Mouse (Mus musculus) 3134 (cell line): Measurements from ENCODE around the gene 4931409K22Rik.

Source experiments
- DNase-seq: peaks from one replicate; pipeline ENCODE4 v3.0.0-alpha.2; 2011; ENCODE audit warnings: low spot score; ENCODE audit not compliant: insufficient read length; ENCODE audit errors: extremely low read depth

The 4931409K22Rik gene

GRCm38 (mm10) chr5:24541144-24541569, 15.5 kb downstream of the 4931409K22Rik start:
- no peak for DNase-seq

- DNase-seq, result no peak
Measured at GRCm38 (mm10) chr5:24540387-24541143, 16.0 kb downstream of the 4931409K22Rik start, which contains the start of gene Asb10. TSS of gene Asb10 (minus strand) at chr5:24540978.

- DNase-seq, result no peak
Measured at GRCm38 (mm10) chr5:24539571-24540296, 16.9 kb downstream of the 4931409K22Rik start.

DNA sequence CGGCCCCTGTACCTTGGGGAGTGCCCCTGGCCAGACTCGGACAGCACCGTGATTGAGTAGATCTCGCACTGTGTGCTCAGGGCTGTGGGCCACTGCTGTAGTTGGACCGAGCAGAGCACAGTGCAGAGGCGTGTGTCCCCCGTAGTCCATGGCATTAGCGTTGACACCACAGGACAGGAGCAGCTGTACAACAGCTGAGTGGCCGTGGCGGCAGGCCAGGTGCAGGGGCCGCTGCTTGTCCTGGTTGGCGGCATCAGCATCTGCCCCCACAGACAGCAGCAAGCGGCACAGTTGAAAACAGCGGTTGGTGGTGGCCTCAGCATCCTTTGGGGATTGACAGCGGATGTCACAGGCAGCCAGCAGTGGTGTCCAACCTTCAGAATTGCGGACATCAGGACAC, 19.0 kb downstream of the 4931409K22Rik start:
- DNase-seq, result no peak

- no peak for DNase-seq
Measured at GRCm38 (mm10) chr5:24536511-24536910, 20.1 kb downstream of the 4931409K22Rik start.

GRCm38 (mm10) chr5:24535731-24536130, 20.9 kb downstream of the 4931409K22Rik start:
- DNase-seq, result no peak

GRCm38 (mm10) chr5:24534292-24534691, 22.3 kb downstream of the 4931409K22Rik start:
- DNase-seq, result no peak

GRCm38 (mm10) chr5:24533391-24533790, 23.2 kb downstream of the 4931409K22Rik start:
- DNase-seq, result no peak

GRCm38 (mm10) chr5:24530042-24530689, 26.4 kb downstream of the 4931409K22Rik start:
- peak; percentile 70 for DNase-seq

DNA sequence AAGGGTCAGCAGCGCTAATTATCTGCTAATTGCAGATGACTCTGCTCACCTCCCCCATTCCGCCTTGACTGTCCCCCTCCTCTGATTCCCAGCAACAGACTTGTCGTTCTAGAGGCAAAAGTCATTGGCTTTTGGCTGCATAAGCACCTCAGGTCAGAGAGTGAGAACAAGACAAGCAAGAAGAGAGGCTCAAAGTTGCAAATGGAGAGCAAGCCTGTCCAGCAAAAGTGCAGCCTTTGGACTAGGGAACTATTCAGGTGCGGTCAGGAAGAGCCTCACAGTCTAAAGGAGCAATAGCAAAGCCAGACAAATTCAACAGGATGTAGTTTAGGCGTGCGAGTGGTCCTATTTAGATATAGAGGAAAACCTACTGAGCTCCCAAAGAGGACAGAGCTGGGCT, 28.8 kb downstream of the 4931409K22Rik start:
- DNase-seq, result no peak

DNA sequence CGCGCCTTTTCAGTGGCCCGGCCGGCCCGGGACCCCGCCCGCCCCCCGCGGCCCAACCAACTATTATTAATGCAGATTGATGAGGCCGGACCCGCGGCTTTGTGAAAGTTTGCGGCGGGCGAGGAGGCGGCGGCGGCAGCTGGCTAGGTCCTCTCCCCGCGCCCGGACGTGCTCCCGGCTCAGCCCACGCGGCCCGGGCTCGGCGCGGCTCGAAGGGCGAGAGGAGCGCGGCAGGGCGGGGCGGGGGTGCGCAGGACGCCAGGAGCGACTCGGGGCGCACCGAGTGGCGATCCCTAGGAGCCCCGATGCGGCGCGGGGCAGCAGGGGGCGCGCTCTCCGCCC, 29.7 kb downstream of the 4931409K22Rik start, which contains the start of gene Gbx1:
TSS of gene Gbx1 (minus strand) at position 314 of the 342 bp plus-strand sequence.
- no peak for DNase-seq

GRCm38 (mm10) chr5:24526190-24526888, 30.3 kb downstream of the 4931409K22Rik start:
- no peak for DNase-seq

GRCm38 (mm10) chr5:24525360-24526189, 31.0 kb downstream of the 4931409K22Rik start:
- DNase-seq, result no peak

DNA sequence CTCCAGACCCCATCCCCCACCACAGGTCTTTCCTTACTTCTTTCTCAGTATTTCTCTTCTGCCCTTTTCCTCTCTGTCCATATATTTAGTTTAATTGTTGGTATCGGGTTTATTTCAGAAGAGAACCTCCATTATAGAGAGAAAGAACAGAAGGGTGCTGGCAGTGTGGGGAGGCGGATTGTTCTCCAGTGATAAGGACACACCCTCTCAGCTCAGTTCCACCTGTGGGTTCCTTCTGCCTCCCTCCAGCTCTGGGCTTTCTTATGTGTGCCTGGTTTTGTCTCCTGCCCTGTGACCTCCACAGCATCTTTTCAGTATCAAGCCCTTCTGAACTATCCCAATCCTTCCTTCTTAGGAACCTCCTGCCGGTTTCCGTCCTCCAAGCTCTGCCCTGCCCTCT, 32.1 kb downstream of the 4931409K22Rik start:
- DNase-seq, result no peak

- DNase-seq, result no peak
Measured at GRCm38 (mm10) chr5:24523806-24524205, 32.8 kb downstream of the 4931409K22Rik start.

DNA sequence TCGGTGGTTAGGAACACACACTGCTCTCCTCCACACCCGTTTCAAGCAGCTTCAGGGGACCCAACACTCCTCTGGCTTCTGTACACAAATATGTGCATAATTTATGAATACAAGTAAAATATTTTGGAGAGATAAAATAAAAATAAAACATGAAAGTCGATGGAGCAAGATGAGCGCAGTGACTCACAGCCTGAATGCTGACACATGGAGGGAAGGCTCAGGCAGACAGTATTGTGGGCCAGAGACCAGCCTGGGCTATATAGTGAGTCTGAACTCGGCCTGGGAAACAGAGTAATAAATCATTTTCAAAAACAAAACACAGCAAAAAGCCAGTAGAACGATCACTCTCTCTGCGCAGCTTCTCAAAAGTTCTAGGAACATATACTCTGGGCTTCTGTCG, 35.2 kb downstream of the 4931409K22Rik start:
- no peak for DNase-seq

DNA sequence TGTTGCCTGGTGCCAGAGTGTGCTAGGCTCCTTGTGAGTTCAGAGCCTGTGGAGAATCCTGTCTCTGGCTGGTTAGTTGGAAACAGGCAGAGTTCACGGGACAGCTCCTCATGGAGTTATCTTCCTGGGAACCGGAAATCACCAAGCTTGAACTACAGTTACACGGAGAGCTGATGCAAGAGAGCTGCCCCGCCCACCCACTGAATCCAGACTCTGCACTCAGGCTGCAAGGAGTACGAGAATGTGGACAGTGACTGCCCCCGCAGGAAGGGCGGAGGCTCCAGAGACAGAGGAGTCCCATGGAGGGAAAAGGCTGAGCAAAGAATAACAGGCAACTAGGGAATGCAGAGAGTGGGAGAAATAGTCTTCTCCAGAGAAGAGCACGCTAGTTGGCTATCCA, 44.3 kb downstream of the 4931409K22Rik start:
- DNase-seq, result peak; percentile 54

DNA sequence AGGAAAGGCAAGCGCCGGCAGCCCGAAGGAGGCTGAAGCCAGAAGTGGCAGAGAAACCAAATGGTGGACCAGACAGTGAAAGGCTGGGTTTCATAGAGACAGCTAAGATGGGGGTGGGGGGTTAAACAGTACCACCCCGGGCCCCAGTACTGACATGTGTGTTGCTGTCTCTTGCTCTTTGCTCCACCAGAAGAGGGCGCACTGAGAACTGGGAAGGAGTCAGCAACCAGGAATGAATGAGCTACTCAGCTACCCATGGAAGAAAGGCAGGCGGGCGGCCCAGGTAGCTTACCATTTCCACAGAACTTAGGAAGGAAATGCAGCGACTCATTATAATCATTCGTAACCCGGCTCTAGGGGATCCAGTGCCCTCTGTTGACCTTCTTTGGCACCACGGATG, 46.0 kb downstream of the 4931409K22Rik start:
- no peak for DNase-seq

GRCm38 (mm10) chr5:24508406-24508805, 48.2 kb downstream of the 4931409K22Rik start:
- DNase-seq, result no peak

DNA sequence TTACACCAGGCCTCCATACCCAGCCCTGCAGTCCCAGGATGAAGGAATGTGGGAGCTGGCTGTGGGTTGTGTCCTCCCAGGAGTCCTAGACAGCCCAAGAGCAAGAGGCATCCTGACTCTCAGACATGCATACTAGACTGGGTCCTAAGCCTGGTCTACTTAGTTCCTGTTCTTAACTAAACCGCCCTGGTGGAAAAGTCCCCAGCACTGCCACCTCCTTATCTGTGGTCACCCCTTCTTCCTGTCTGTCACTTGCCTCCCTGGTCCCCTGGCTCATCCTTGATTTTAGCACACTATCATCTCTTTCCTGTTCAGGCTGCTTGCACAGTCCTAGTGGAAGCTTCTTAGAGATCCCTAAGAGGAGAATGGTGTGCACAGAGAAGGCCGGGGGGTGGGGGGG, 51.1 kb downstream of the 4931409K22Rik start:
- DNase-seq, result no peak
